Mouse (Mus musculus) right cerebral cortex, postnatal 14 days (tissue): Measurements from ENCODE around the gene Matn3.
"Not testable (repeated sequence)": the region's sequence is repeated elsewhere in the genome, so short reads cannot be mapped to it uniquely, and the experiment has no call there.

ENCODE experiments used
- DNase-seq: peaks from one replicate; pipeline ENCODE4 v3.0.0; 2022

The Matn3 gene

DNA sequence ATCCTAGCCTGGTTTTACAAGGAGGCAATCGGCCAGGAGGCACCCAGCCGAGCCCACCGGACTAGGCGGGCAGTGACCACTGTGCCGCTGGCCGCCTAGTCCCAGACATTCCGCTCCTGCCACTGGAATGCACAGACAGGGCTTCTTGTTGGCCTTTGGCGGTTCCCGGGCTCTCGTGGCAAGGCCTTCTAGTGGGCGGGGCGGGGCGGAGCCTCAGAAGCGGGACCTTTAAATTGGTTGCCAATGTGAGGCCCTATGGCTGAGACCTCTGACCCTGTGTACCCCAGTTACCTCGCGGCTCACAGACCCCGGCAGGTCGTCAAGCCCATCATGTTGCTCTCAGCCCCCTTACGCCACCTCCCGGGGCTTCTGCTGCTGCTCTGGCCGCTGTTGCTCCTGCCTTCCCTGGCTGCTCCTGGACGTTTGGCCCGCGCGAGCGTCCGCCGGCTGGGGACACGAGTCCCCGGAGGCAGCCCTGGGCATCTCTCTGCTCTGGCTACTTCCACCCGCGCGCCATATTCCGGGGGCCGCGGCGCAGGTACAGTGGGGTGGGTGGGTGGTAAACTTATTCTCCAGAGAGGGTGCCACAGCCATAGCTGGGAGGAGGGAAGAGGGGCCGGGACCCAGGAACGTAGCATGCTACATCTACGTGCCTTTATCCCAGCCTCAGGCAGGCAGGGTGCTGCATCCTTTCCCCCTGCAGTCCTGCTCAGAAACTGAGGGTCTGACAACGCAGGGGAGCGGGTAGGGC, at the start of gene Matn3:
Matn3 (plus strand) TSS at position 216 of the 751 bp plus-strand sequence.
- DNase-seq = peak; percentile 21

- DNase-seq = no peak
Measured at GRCm38 (mm10) chr12:8898879-8899785, 48.6 kb upstream of the Matn3 start.

- no peak for DNase-seq
Measured at GRCm38 (mm10) chr12:8900107-8900698, 47.5 kb upstream of the Matn3 start.

DNA sequence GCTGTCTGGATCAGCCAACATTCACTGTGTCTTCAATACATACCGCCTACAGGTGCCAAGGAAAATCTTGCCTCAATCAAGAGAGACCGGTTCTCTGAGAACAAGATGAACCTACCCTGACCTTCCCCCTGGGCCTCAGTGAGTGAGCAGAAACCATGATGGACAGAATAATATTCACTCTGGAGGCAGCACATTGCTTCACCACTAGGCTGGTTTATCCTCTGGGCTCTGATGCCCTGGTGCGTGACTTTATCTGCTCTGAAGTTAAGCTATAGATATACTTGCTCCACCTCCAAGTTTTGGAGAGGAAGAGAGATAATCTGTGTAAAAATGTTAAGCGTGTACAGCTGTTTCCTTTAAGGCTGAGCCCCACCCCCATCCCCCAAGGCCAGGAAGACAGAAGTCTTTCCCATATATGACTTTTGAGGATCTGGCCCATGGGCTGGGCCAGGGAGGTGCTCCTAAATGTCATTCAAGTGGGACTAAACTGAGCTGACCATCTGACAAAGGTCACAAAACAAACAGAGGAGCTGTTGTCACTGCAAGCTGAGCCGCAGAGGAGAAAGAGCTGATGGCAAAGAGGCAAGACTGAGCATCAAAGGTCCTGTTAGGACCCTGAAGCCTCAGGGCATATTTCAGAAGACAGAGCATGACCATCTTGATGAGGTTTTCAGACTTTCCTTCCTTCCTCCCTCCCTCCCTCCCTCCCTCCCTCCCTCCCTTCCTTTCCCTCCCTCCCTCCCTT, 46.6 kb upstream of the Matn3 start:
- DNase-seq = no peak

- DNase-seq = no peak
Measured at GRCm38 (mm10) chr12:8901934-8902333, 45.8 kb upstream of the Matn3 start.

GRCm38 (mm10) chr12:8902479-8902878, 45.2 kb upstream of the Matn3 start:
- DNase-seq = no peak

- no peak for DNase-seq
Measured at GRCm38 (mm10) chr12:8912860-8913685, 34.7 kb upstream of the Matn3 start.

DNA sequence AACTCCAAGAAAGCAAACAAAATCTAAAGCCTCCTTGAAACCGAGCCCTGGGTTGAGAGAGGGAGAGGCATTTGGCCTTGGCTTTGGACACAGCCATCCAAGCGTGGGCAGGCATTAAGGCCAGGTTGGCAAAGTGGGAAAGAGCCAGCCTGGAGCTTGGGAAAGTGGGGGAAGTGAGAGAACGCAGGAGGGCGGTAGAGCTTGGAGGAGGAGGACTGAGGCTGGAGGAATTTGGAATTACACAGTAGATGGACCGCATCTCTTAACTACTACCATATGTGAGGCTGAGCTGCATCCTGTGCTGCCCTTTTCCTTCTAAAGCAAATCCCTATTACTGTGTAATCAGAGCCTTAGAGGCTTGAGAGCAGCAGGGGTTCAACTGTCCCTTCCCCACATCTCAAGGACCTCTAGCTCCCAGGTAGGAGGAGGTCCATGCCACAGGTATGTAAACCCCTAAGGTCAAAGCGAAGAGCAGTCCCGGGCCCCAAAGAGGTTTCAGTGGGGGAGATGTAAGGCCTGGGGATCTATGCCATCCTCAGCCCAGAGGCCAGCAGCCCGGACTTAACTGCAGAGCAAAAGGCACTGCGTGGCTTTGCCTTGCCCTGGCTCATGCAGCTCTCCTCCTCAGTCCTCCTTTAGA, 33.9 kb upstream of the Matn3 start:
- DNase-seq = no peak

DNA sequence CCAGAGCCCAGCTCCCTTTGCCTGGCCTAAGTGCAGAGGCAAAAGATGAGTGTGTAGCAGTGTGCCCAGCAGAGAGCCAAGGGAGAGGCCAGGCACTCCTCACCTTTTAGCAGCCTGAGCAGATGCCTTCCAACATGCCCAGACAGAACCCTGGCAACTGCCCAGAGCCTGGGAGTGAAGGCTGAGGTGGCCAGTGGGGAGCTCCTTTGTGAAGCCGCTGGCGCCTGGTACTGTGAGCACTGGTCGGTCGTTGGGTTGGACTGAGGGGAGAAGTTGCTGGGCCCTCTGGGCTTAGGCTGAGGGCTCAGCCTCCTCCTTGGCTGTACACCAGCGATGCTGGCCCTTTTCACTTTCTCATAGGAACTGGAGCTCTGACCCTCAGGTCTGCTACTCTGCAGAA, 31.4 kb upstream of the Matn3 start:
- DNase-seq = peak; percentile 38

- DNase-seq = no peak
Measured at GRCm38 (mm10) chr12:8919231-8919630, 28.5 kb upstream of the Matn3 start.

GRCm38 (mm10) chr12:8920996-8921393, 26.7 kb upstream of the Matn3 start:
- no peak for DNase-seq

DNA sequence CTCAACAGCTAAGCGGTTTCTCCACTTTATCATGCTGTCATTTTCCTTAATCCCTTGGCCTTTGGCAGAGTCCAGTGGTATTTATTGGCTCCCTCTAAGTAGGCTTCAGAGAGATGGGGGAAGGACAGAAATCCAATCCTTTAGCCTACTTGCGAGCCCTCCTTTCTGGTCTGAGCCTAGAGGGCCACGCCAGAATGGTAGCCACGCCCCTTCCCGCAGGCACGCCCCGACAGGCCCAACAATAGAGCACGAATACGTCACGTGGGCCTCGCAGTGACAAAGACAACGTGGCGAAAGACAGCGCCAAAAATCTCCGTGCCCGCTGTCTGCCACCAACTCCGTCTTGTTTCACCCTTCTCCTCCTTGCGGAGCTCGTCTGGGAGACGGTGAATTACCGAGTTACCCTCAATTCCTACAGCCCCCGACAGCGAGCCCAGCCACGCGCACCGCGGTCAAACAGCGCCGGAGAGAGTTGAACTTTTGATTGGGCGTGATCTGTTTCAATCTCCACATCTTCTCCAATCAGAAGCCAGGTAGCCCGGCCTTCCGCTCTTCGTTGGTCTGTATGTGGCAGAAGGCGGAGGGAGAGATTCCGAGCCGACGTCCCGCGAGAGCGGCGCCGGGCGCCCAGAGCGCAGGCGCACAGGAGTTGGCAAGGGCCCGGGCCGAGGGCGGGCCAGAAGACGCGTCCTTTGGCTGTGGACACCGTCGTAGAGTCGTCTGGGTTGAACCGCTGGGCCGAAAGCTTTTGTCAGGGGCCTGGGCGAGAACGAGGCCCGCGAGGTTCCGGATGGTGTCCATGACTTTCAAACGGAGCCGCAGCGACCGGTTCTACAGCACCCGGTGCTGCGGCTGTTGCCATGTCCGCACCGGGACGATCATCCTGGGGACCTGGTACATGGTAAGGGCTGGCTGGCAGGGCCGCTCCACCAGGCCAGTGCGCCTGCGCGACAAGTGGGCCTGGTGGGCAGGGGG, 26.0 kb upstream of the Matn3 start, which contains the start of gene Laptm4a:
Laptm4a (plus strand) TSS at position 271 of the 975 bp plus-strand sequence.
- peak; percentile 94 for DNase-seq

- no peak for DNase-seq
Measured at GRCm38 (mm10) chr12:8922369-8923124, 25.2 kb upstream of the Matn3 start.

GRCm38 (mm10) chr12:8923125-8923410, 24.7 kb upstream of the Matn3 start:
- DNase-seq = no peak

DNA sequence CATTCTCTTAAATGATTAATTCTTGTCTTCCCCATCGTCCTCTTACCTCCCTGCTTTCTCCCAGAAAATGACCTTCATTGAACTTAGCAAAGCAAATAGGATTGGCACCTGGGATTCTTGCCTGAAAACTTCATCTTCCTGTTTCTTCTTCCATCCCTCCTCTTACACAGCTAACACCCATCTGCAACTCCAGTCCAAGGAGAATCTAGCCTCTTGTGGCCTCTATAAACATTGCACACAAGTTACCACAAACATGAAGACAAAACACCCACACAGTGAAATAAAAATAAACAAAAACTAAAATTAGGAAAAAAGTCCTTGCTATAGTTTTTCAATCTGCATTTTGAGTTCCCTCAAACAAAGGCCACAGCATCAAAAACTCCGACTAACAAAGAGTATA, 24.1 kb upstream of the Matn3 start:
- DNase-seq = no peak

GRCm38 (mm10) chr12:8927652-8928051, 20.1 kb upstream of the Matn3 start:
- DNase-seq = no peak

DNA sequence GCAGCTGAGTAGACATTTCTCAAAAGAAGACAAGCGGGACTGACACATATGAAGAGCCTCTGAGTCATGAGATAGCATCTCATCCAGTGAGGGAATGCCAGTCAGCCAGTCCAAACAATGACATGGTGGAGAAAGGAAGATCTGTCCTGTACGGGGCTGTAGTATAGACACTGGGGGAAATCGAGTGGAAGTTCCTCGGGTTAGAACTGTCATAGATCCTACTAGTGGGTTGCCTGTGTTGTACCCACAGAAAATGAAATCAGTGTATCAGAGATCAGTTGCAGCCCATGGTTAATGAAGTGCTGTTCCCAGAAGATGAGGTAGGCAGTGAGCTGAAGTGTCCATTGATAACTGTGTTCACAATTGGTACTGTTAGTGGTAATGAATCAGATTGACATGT, 19.0 kb upstream of the Matn3 start:
- no peak for DNase-seq

DNA sequence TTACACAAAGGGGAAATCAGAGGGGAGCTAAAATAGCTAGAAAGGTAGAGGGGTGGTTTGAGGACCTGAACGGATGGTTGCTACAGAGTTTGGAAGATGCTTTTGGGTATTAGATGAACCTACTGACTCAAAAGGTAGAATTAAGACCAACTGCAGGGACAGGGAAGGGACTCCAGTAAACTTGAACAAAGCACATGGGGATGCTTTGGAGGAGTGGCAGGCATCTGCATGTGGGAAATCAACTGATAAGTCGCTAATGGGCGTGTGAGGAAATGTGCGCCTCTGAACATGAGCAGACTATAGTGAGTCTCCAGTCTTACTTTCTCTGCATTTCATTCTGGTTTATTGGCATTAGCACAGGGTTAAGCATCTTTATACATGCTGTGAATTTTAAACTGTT, 16.6 kb upstream of the Matn3 start:
- DNase-seq = no peak

DNA sequence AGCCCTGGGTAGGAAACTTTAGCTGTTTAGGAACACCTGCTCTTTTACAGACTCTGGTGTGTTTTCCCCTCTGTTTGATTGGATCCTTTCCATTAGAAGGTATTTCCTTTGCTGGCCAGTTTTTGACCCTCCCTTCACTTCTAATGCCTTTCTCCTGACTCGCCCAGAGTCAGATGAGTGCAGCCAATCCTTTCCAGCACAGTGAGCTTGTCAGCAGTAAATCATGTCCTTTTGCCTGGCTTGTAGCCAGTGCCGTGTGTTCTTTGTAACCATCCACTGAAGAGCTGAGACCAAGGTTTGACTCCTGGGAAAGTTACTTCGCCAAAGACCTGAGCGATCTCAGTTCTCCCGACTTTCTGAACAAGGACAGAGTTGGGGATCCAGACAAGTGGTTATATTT, 12.4 kb upstream of the Matn3 start:
- no peak for DNase-seq

DNA sequence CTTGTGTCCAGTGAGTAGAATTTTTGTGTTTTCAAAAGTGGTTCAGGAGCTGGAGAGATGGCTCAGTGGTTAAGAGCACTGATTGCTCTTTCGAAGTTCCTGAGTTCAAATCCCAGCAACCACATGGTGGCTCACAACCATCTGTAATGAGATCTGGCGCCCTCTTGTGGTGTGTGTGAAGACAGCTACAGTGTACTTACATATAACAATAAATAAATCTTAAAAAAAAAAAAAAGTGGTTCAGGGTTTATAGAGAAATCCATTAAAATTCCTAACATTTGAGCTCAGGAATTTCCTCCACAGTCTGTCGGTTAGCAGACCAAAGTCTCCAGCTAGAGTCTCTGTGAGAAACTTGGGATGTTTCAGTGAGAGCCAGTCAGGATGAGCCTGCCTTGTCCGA, 11.5 kb upstream of the Matn3 start:
- DNase-seq = not testable (repeated sequence)
